Mouse (Mus musculus) right cerebral cortex, adult 18-20 months (tissue): ENCODE results near the gene Ensa.
"Not testable (repeated sequence)": the region's sequence is repeated elsewhere in the genome, so short reads cannot be mapped to it uniquely, and the experiment has no call there.

Experiments used
- DNase-seq: peaks from one replicate; pipeline ENCODE4 v3.0.0; 2022; ENCODE audit warnings: mixed read lengths

The Ensa gene

GRCm38 (mm10) chr3:95624628-95625503 lies at the start of gene Ensa:
Gene Ensa, plus strand, starts transcription at chr3:95624993.
- peak; percentile 99 for DNase-seq

- no peak for DNase-seq
Measured at GRCm38 (mm10) chr3:95587754-95588603, 36.8 kb upstream of the Ensa start.

GRCm38 (mm10) chr3:95588604-95589086 lies 36.1 kb upstream of the Ensa start, which contains the start of gene Golph3l:
Gene Golph3l, plus strand, starts transcription at chr3:95588934.
- DNase-seq: peak; percentile 98

GRCm38 (mm10) chr3:95598734-95599133 lies 26.1 kb upstream of the Ensa start:
- DNase-seq: no peak

- no peak for DNase-seq
Measured at GRCm38 (mm10) chr3:95601287-95601686, 23.5 kb upstream of the Ensa start.

GRCm38 (mm10) chr3:95606096-95606495 lies 18.7 kb upstream of the Ensa start:
- no peak for DNase-seq

GRCm38 (mm10) chr3:95609195-95609594 lies 15.6 kb upstream of the Ensa start:
- DNase-seq: no peak

GRCm38 (mm10) chr3:95613996-95614395 lies 10.8 kb upstream of the Ensa start:
- no peak for DNase-seq

GRCm38 (mm10) chr3:95618511-95618910 lies 6.3 kb upstream of the Ensa start:
- DNase-seq: no peak

GRCm38 (mm10) chr3:95621241-95621640 lies 3.6 kb upstream of the Ensa start:
- no peak for DNase-seq

- DNase-seq: not testable (repeated sequence)
Measured at GRCm38 (mm10) chr3:95622421-95622820, 2.4 kb upstream of the Ensa start.

- DNase-seq: no peak
Measured at GRCm38 (mm10) chr3:95623551-95623950, 1.2 kb upstream of the Ensa start.

GRCm38 (mm10) chr3:95623991-95624515 lies 740 bp upstream of the Ensa start:
- DNase-seq: not testable (repeated sequence)

GRCm38 (mm10) chr3:95627763-95628162 lies 3.0 kb downstream of the Ensa start:
- DNase-seq: peak; percentile 93

- DNase-seq: peak; percentile 87
Measured at GRCm38 (mm10) chr3:95629755-95630154, 5.0 kb downstream of the Ensa start.

- no peak for DNase-seq
Measured at GRCm38 (mm10) chr3:95630856-95631255, 6.1 kb downstream of the Ensa start.

GRCm38 (mm10) chr3:95631304-95631703 lies 6.5 kb downstream of the Ensa start:
- no peak for DNase-seq

GRCm38 (mm10) chr3:95632648-95633588 lies 8.1 kb downstream of the Ensa start:
- DNase-seq: no peak

GRCm38 (mm10) chr3:95635636-95636035 lies 10.8 kb downstream of the Ensa start:
- no peak for DNase-seq

GRCm38 (mm10) chr3:95636072-95636471 lies 11.3 kb downstream of the Ensa start:
- no peak for DNase-seq

- no peak for DNase-seq
Measured at GRCm38 (mm10) chr3:95639694-95640093, 14.9 kb downstream of the Ensa start.

GRCm38 (mm10) chr3:95643097-95643496 lies 18.3 kb downstream of the Ensa start:
- DNase-seq: no peak
